Mouse (Mus musculus): ENCODE results near the gene Tfr2. TPM values are rescaled to one million over a fixed set of nuclear protein-coding genes. Genes with fewer than 3 reads are reported as not detected.
A peak's percentile ranks its signal among the peaks of the same experiment; 100 is the strongest.

The Tfr2 gene
- polyA plus RNA-seq, 1 experiment from 2014 or later: 3.4 TPM

DNA sequence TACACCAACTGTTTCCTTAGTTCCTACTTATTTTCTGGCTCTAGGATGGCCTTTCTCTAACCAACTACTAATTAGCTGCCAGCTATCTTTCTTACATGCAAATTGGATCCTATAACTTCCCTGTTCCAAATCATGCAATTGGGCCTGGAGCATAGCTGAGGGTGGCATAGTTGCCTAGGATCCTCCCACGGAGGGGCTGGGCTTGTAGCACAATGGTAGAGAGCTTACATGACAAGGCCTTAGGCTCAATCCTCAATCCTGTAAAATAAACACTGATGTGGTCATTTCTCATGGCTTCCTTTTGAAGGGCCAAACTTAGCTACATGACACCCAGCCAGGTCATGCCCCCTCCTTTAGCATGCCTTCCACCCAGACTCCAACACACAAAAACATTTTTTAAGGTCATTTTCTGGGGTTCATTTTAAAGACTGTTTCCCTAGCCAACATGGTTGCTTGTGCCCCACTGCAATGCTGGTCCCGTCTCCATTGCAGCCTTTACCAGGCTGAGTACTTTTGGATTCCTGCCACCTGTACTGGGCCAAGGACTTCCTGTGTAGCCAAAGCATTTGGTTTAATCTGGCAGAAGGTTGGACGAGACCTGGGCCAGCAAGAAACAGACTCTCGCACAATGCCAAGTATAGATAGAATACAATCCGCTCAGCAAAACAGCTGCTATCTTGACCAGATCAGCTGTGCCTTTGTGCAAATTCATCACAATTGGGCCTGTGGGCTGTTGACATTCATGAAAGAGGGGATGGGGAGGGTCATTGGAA, 27.7 kb upstream of the Tfr2 start:
- H3K4me1 ChIP-seq: 0 out of 2 replicates have a peak, but pooled peaks cover 2% of the 10 kb centered on the region
- H3K9ac ChIP-seq: no peak overlapping the region
- no peaks in the 10 kb centered on the region for H3K9me3 ChIP-seq (replicated peaks)
- no peak for ATAC-seq (ENCODE audit: low FRiP score)
- 79% methylated on average over 5 of the region's 5 CpGs for WGBS
- H3K4me2 ChIP-seq (replicated peaks): no peak overlapping the region
- H3K36me3 ChIP-seq: no peaks in the 10 kb centered on the region
- H3K27ac ChIP-seq: no peak overlapping the region
- H3K27me3 ChIP-seq: no peaks in the 10 kb centered on the region
- H3K4me3 ChIP-seq: no peak overlapping the region

DNA sequence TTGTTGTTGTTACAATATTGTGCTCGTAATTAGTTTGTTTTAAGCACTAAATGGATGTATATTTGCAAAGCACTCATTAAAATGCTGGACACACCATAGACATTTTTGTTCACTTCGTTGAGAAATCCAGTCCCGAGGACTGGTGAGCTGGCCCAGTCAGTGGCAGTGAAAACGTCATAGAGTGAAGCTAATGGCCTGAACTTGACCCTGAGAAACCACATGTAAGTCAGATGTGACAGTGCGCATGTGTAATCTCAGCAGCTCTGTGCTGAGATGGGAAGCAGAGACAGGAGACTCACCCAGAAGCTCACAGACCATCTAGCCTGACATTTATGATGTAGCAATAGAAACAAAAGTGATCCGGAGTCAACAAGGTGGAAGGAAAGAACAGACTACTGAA, 24.7 kb upstream of the Tfr2 start:
- no peak overlapping the region for H3K9ac ChIP-seq
- no peaks in the 10 kb centered on the region for H3K4me1 ChIP-seq
- ATAC-seq (ENCODE audit: low FRiP score): no peak

DNA sequence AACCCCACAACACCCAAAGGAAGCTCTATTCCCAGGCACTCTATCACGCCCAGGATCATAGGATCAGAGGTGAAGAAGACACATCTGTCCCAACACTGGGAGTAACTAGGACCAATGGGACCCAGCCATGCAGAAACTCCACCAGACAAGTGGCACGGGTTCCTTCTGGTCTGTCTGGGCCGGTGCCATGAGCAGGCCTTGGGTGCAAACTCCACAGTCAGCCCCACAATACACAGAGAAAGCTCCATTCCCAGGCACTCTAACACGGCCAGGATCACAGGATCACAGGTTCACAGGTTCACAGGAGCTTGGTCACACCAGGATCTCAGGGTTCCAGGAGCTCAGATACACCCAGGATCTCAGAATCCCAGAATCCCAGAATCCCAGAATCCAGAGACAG, 24.0 kb upstream of the Tfr2 start:
- no peak overlapping the region for H3K9ac ChIP-seq

More for the DNA sequence above, 24.7 kb upstream of the Tfr2 start:
- Histone ChIP-seq H3K27ac (no peak overlapping the region), H3K9me3 (replicated peaks) (no peaks in the 10 kb centered on the region), H3K4me3 (no peak overlapping the region), H3K27me3 (no peaks in the 10 kb centered on the region), H3K36me3 (no peaks in the 10 kb centered on the region), H3K4me2 (replicated peaks) (no peak overlapping the region)
- WGBS: 76% methylated on average over 6 of the region's 6 CpGs

DNA sequence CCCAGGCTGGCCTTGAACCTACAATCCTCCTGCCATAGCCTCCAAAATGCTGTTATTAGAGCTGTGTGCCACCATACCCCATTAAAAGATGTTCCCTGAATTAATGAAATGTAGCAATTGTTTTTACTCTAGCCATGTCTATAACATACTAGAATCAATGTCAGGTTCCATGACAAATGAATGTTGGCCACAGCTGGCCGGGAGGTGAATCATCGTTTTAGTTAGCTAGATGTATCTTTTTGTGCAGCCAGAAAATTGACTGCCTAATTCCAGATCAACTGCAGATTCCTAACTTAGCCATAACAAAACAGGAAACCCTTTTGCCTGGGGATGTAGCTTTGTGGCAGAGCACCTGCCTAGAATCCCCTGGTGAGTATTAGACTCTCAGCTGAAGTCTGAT, 19.8 kb upstream of the Tfr2 start:
- ATAC-seq (ENCODE audit: low FRiP score): no peak
- H3K27ac ChIP-seq: no peak overlapping the region
- no peaks in the 10 kb centered on the region for H3K9me3 ChIP-seq (replicated peaks)
- H3K4me3 ChIP-seq: no peak overlapping the region
- peaks cover 8% of the 10 kb centered on the region; the same call in 1 of the 2 replicates for H3K4me1 ChIP-seq
- no peak overlapping the region for H3K9ac ChIP-seq
- no peak overlapping the region for H3K4me2 ChIP-seq (replicated peaks)
- 85% methylated on average over 2 of the region's 2 CpGs for WGBS
- H3K27me3 ChIP-seq: peaks cover 11% of the 10 kb centered on the region; the same call in 1 of the 2 replicates
- no peaks in the 10 kb centered on the region for H3K36me3 ChIP-seq

More for the DNA sequence above, 24.0 kb upstream of the Tfr2 start:
- H3K4me2 ChIP-seq (replicated peaks): no peak overlapping the region
- H3K27ac ChIP-seq: no peak overlapping the region
- no peaks in the 10 kb centered on the region for H3K4me1 ChIP-seq
- 81% methylated on average over 4 of the region's 4 CpGs for WGBS
- no peaks in the 10 kb centered on the region for H3K36me3 ChIP-seq
- H3K27me3 ChIP-seq: no peaks in the 10 kb centered on the region
- ATAC-seq (ENCODE audit: low FRiP score): no peak
- no peaks in the 10 kb centered on the region for H3K9me3 ChIP-seq (replicated peaks)
- H3K4me3 ChIP-seq: no peak overlapping the region

DNA sequence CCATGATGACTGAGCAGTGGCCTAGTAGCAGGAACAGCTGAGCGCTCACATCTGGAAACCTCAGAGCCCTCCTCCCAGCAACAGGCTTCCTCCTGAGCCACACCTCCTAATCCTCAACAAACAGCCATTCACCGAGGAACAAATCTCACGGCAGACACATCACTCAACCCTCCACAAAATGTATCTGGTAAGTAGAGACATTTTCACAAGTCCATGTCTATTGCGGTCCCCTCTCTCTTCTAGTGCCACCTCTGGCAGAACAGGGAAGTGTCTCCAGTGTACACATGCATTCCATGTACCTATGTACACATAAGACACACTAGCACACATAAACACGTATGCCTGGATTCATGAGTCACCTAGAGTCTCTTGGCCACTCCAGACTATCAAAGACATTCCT, 18.5 kb upstream of the Tfr2 start:
- ATAC-seq (ENCODE audit: low FRiP score): no peak
- 76% methylated on average over 5 of the region's 5 CpGs for WGBS
- H3K4me3 ChIP-seq: no peak overlapping the region
- H3K9ac ChIP-seq: no peak overlapping the region
- no peaks in the 10 kb centered on the region for H3K36me3 ChIP-seq
- H3K4me2 ChIP-seq (replicated peaks): no peak overlapping the region
- no peaks in the 10 kb centered on the region for H3K9me3 ChIP-seq (replicated peaks)
- peaks cover 15% of the 10 kb centered on the region; the same call in 1 of the 2 replicates for H3K27me3 ChIP-seq
- no peak overlapping the region for H3K27ac ChIP-seq
- H3K4me1 ChIP-seq: peaks cover 9% of the 10 kb centered on the region; the same call in 1 of the 2 replicates

DNA sequence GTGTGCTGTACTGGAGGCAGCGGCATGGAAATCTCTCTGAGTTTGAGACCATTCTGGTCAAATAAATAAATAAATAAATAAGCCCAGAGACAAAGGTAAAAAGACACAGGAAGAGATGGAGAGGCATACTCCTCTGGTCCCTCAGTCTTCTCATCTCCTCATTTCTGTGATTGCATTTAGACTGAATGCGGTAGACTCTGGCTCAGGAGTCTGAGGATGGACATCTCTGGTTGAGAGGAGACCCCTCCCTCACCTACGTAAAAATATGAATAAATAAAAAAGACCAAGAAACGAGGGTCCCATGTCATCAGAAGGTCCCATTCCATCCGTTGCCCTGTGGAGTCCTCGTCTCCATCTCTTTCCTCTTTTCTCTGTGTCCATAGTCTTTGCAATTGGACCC, 16.6 kb upstream of the Tfr2 start:
- Histone ChIP-seq H3K36me3 (no peaks in the 10 kb centered on the region), H3K27me3 (peaks cover 15% of the 10 kb centered on the region; the same call in 1 of the 2 replicates), H3K4me2 (replicated peaks) (peak overlapping the region; percentile 52), H3K4me1 (peaks cover 9% of the 10 kb centered on the region; the same call in 1 of the 2 replicates), H3K27ac (peak overlapping the region; percentile 72), H3K9me3 (replicated peaks) (no peaks in the 10 kb centered on the region), H3K9ac (peak overlapping the region; percentile 60), H3K4me3 (peak overlapping the region; percentile 54)
- WGBS: 26% methylated on average over 6 of the region's 6 CpGs
- peak; percentile 29 for ATAC-seq (ENCODE audit: low FRiP score)

DNA sequence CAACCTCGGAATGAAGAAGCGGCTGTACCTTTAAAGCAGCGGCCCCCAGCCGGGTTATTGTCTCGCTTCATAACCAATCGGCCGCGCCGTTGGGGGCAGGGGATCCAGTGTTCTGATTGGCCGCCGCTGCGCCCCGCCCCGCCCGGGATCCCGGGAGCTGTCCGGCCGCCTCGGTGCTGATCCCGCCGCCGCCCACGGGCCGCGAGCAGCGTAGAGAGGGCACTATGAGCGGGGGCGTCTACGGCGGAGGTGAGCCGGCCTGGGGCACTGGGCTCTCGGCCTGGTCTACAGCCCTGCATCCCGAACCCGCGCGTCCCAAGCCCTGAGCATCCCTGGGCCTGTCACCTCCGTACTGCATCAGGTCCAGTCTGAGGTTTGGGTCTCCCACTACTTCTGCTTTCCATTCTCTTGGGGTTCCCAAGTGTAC, 16.2 kb upstream of the Tfr2 start, which contains the start of gene Actl6b:
Gene Actl6b (plus strand): TSS at position 107 of the 427 bp plus-strand sequence.
- under 1% methylated on average over 37 of the region's 37 CpGs for WGBS
- H3K27ac ChIP-seq: peak within 1 kb of the TSS; percentile 72
- H3K4me2 ChIP-seq (replicated peaks): peak within 1 kb of the TSS; percentile 52

DNA sequence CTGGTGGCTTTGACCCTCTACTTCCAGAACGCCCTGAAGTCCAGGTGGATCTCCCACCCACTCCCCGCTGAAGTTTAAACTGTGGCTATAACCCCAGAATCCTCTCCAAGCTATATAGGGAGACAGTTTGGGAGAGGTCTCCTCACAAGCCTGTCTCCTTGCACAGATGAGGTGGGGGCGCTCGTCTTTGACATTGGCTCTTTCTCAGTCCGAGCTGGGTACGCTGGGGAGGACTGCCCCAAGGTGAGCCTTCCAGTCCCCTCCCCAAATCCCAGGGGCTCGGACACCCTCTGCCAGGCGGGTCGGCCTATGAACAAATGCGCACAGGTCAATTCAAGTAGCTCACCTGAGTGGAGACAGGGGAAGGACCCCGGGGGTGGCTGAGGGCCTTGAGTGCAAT, 15.7 kb upstream of the Tfr2 start:
- Histone ChIP-seq H3K4me2 (replicated peaks) (peak overlapping the region; percentile 52), H3K27me3 (peaks cover 15% of the 10 kb centered on the region; the same call in 1 of the 2 replicates), H3K4me1 (peaks cover 9% of the 10 kb centered on the region; the same call in 1 of the 2 replicates), H3K36me3 (no peaks in the 10 kb centered on the region), H3K9me3 (replicated peaks) (no peaks in the 10 kb centered on the region), H3K4me3 (peak overlapping the region; percentile 54), H3K9ac (peak overlapping the region; percentile 60), H3K27ac (peak overlapping the region; percentile 72)
- peak; percentile 45; the same call in 1 of the 2 replicates for ATAC-seq (ENCODE audit: low FRiP score)
- WGBS: 43% methylated on average over 11 of the region's 11 CpGs

More for the DNA sequence above, 16.2 kb upstream of the Tfr2 start, which contains the start of gene Actl6b:
- peaks cover 9% of the 10 kb centered on the region; the same call in 1 of the 2 replicates for H3K4me1 ChIP-seq
- peak within 1 kb of the TSS; percentile 54 for H3K4me3 ChIP-seq
- peaks cover 15% of the 10 kb centered on the region; the same call in 1 of the 2 replicates for H3K27me3 ChIP-seq
- H3K36me3 ChIP-seq: no peaks in the 10 kb centered on the region
- no peaks in the 10 kb centered on the region for H3K9me3 ChIP-seq (replicated peaks)
- H3K9ac ChIP-seq: peak within 1 kb of the TSS; percentile 60
- ATAC-seq (ENCODE audit: low FRiP score): peak; percentile 94

DNA sequence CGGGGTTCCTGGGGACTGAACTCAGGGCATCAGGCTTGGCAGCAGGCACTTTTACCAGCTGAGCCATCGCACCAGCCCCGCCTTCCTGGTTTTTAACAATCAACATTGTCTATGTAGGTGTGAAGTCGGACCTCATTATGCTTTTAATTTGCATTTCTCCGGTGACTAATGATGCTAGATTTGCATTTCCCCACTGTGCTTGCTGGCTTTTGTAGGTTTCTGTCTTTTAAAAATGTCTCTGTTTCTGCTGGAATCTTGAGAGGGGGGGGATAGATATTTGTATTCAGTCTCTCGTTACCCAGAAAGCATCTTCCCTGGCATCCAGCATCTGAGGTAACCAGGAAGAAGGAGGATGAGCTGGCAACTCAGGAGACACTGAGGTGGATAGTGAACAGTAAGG, 8.1 kb upstream of the Tfr2 start:
- Histone ChIP-seq H3K36me3 (no peaks in the 10 kb centered on the region; the same call in 1 of the 2 replicates), H3K9ac (no peak overlapping the region), H3K27ac (no peak overlapping the region), H3K4me1 (peaks cover 3% of the 10 kb centered on the region; the same call in 1 of the 2 replicates), H3K4me2 (replicated peaks) (no peak overlapping the region), H3K9me3 (replicated peaks) (no peaks in the 10 kb centered on the region), H3K4me3 (no peak overlapping the region), H3K27me3 (0 out of 2 replicates have a peak, but pooled peaks cover 3% of the 10 kb centered on the region)
- WGBS: 54% methylated on average over 6 of the region's 6 CpGs
- no peak for ATAC-seq (ENCODE audit: low FRiP score)

DNA sequence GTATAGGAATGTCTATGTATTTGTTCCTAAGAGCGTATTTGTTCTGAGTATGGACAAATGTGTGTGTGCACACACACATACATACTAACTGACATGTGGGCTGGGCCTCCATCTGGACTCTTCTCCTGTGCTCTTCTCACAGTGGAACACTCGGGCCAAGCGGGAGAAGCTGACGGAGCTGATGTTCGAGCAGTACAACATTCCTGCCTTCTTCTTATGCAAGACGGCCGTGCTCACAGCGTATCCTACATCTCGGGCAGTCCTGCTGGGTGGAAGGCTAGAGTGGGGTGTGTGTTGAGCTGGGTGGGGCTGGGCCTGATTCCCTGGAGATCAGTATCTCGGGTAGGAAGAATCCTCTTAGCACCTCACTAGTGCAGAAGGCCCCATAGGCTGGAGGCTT, 6.7 kb upstream of the Tfr2 start:
- no peaks in the 10 kb centered on the region for H3K9me3 ChIP-seq (replicated peaks)
- no peak overlapping the region for H3K27ac ChIP-seq
- H3K4me2 ChIP-seq (replicated peaks): no peak overlapping the region
- 75% methylated on average over 10 of the region's 10 CpGs for WGBS
- H3K4me1 ChIP-seq: peaks cover 3% of the 10 kb centered on the region; the same call in 1 of the 2 replicates
- H3K36me3 ChIP-seq: no peaks in the 10 kb centered on the region; the same call in 1 of the 2 replicates
- no peak overlapping the region for H3K4me3 ChIP-seq
- H3K27me3 ChIP-seq: 0 out of 2 replicates have a peak, but pooled peaks cover 3% of the 10 kb centered on the region
- no peak for ATAC-seq (ENCODE audit: low FRiP score)
- no peak overlapping the region; the same call in 1 of the 2 replicates for H3K9ac ChIP-seq

DNA sequence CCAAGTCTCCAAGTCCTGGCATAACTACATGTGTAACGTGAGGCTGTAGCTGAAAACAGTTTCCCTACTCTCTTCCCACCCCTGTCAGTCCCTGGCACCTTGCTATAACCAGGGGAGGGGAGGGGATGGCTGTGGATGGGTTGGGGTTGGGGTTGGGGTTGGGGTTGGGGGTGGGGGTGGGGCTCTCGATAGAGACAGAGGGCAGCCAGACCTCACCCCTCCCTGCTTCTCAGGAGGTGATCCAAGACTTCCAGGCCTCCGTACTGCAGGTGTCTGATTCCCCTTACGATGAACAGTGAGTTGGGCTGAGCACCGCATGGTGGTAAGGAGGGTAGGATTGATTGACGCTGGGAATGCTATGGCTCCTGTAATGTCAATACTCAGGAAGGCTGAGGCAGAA, 3.9 kb upstream of the Tfr2 start:
- Histone ChIP-seq H3K4me3 (no peak overlapping the region), H3K27me3 (0 out of 2 replicates have a peak, but pooled peaks cover 3% of the 10 kb centered on the region), H3K9me3 (replicated peaks) (no peaks in the 10 kb centered on the region), H3K36me3 (no peaks in the 10 kb centered on the region; the same call in 1 of the 2 replicates), H3K27ac (no peak overlapping the region), H3K4me2 (replicated peaks) (no peak overlapping the region), H3K9ac (no peak overlapping the region), H3K4me1 (peaks cover 3% of the 10 kb centered on the region; the same call in 1 of the 2 replicates)
- 68% methylated on average over 6 of the region's 6 CpGs for WGBS
- no peak for ATAC-seq (ENCODE audit: low FRiP score)

DNA sequence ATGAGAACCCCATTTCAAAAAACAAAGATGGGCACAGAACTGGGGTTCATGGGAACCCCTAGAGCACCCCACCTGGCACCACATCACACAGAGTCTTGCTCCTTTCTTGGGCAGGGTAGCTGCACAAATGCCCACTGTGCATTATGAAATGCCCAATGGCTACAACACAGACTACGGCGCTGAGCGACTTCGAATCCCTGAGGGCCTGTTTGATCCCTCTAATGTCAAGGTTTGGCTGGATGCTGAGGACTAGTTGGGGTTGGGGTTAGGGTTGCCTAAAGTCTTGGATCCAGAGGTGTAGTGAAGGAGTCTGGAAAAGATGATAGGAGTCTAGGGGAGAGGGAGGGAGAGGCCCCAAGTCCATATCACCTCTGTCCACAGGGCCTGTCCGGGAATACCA, 3.2 kb upstream of the Tfr2 start:
- H3K4me1 ChIP-seq: peaks cover 3% of the 10 kb centered on the region; the same call in 1 of the 2 replicates
- H3K4me3 ChIP-seq: no peak overlapping the region
- no peak for ATAC-seq (ENCODE audit: low FRiP score)
- H3K9ac ChIP-seq: no peak overlapping the region
- H3K4me2 ChIP-seq (replicated peaks): no peak overlapping the region
- H3K9me3 ChIP-seq (replicated peaks): no peaks in the 10 kb centered on the region
- H3K36me3 ChIP-seq: no peaks in the 10 kb centered on the region; the same call in 1 of the 2 replicates
- H3K27ac ChIP-seq: no peak overlapping the region
- H3K27me3 ChIP-seq: 0 out of 2 replicates have a peak, but pooled peaks cover 3% of the 10 kb centered on the region
- WGBS: 96% methylated on average over 5 of the region's 5 CpGs
